Mouse (Mus musculus) T-cell, adult 2 months (primary cell): ENCODE measurements around the gene Lgi4.

Experiments used
- DNase-seq: peaks from one replicate; pipeline ENCODE4 v3.0.0; 2022; ENCODE audit warnings: low spot score

Gene Lgi4

DNA sequence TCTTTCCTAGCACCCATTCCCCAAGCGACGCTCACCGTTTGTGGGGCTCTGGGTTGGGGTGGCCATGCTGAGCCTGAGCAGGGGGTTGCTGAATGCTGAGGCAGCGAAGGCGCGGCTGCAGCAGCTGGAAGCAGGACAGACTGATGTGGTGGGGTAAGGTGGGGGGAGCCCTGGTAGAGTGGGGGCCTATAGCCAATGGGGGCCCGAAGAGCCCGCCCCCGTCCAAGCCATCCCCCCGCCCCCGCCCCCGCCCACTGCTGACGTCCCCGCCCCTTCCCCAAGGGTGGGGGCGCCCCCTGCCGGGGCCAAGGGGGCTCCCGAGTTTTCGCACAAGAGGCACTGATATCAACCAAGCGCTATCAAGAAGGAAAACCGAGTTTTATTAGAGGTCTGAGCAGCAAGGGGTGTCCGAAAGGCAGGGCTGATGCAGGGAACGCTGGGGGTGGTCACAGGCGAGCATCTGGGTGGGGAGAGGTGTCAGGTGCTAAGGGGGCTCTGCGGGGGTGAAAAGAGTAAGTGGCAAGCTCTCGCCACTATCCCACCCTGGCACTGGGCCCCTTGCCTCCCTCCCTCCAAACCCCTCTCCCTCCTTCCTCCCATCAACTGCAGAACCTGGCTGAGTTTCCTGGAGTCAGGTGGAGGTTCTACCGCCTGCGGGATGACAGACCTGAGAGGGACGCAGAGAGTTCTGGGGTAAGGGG, 7.7 kb upstream of the Lgi4 start, which contains the start of gene Fxyd7:
TSS of gene Fxyd7 (minus strand) at position 147 of the 701 bp plus-strand sequence.
- no peak for DNase-seq

- no peak for DNase-seq
These were observed 6.9 kb upstream of the Lgi4 start for GRCm38 (mm10) chr7:31052251-31052635.

DNA sequence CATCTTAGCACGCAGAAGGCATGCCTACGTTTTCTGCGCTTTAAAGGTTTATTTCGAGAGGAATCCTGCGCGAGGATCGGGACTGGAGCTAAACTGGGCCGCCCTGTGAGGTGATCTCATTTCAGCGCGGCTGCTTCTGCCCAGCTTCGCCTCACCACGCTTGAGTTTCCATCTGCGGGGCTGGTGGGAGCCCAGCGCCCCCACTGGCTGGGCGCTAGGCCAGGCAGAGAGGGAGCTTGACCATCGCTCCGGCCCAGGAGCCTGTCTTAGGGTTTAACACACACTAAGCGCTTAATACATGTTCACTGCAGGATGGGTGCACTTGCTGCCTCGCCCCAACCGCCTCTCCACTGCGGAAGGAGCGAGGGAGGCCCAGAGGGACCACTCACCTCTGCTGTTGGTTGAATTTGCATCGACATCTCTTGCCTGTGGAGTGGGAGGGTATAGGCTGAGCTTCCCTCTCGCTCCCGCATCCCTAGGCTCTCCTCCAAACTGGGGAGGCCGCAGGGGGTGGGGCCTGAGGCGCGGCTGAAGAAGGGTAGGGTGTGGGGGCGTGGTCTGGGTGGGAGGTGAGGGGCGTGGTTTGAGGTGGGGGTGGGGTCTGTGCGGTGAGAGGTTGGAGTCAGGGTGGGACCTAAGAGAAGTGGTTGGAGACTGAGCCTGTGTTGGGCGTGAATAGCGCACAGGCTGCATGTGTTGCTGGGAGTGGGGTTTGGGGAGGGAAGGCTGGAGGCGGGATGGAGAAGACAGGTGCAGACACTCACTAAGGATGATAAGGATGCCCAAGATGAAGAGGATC, 6.3 kb upstream of the Lgi4 start:
- no peak for DNase-seq

GRCm38 (mm10) chr7:31053882-31054447, 5.2 kb upstream of the Lgi4 start:
- DNase-seq = no peak

DNA sequence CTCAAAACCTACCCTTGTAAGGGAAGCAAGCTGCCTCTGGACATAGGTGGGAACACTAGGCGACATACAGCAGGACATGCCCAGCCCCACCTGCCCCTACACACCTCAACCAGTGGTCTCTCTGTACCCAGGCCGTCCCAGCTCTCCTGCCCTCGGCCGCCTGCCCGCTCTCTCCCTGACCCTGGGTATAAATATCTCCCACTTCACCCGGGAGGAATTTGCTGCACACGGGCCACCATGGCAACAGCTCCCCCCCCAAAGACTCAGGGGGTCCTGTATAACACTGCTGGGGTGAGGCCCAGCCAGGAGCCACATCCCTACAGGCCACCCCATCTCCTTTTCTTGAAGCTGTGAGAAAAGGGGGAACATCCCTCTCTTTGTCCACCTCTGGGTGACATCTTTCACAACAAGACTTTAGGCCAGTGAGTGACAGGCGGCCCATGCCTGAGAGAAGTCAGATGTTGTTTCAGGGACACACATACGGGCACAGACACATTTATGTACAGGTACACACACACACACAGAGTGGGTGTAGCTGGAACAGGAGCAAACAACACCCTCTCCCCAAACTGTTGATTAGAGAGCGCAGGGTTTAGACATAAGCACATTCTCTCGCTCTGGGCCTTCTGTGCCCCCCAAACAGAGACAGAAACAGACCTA, 4.4 kb upstream of the Lgi4 start:
- DNase-seq = no peak

GRCm38 (mm10) chr7:31055354-31055824, 3.8 kb upstream of the Lgi4 start:
- DNase-seq = no peak

DNA sequence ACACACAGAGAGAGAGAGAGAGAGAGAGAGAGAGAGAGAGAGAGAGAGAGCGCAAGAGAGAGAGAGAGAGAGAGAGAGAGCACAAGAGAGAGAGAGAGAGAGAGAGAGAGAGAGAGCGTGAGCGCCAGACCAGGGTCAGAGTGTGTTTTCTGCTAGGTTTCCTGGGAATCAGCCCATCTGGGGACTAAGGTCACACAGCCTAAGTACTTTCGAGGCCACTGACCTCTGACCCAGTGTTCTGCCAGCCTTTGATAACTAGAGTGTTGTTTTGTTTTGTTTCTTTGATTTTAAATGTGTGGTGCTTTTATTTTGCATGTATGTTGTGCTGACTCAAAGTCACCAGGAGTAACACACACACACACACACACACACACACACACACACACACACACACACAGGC, 3.3 kb upstream of the Lgi4 start:
- no peak for DNase-seq

GRCm38 (mm10) chr7:31056448-31056847, 2.7 kb upstream of the Lgi4 start:
- no peak for DNase-seq

- no peak for DNase-seq
These were observed 2.1 kb upstream of the Lgi4 start, which contains the start of gene Fxyd1 for GRCm38 (mm10) chr7:31057071-31057470. TSS of gene Fxyd1 (minus strand) at chr7:31057199.

GRCm38 (mm10) chr7:31057730-31058129, 1.4 kb upstream of the Lgi4 start:
- DNase-seq = no peak

GRCm38 (mm10) chr7:31058211-31058610, 931 bp upstream of the Lgi4 start:
- DNase-seq = no peak

DNA sequence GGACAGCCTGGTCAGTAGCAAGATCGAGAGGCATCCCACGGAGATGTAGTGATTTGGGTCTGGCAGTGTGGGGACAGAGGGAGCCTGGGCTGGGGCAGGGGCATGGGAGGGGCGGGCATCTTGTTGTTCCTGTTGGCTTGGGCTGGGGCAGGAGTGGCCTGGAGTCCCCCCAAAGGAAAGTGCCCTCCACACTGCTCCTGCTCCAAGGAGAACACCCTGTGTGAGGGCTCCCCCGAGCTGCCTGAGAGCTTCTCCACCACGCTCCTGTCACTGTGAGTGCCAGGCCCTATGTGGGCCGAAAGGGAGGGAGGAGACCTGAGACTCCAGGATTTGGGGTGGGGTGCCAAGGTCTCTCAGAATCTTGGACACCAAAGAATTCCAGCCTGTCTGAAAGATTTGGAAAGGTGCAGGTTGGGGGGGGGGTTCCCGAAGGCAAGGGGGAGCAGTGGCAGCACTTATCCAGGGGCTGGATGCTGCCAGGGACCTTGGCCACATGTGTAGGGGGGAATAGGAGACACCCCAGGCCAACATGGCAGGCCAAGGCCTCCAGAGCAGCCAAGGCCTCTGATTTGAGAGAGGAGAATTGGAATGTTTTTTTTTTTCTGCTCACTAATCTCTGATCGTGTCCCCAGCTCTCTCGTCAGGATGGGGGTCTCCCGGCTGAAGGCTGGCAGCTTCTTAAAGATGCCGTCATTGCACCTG, 928 bp downstream of the Lgi4 start:
- DNase-seq = no peak

GRCm38 (mm10) chr7:31060621-31061010, 1.5 kb downstream of the Lgi4 start:
- DNase-seq = no peak

DNA sequence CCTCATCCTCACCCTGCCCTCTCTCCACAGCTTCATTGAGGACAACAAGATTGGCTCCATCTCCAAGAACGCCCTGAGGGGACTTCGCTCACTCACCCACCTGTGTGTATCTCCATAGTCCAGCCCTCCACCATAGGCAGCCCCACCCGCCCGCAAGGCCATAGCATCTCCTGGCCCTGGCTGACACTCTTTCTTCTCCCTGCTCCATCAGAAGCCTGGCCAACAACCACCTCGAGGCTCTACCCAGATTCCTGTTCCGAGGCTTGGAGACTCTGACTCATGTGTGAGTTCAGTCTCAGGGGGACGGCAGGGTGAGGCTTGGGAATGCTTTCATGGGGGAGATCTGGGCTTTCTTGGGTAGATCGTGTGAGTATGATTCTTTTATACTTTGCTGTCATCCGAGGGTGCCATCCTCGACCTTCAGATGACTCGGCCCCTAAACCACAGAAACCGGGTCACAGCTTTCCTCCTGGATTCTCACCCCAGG, 4.0 kb downstream of the Lgi4 start:
- no peak for DNase-seq

DNA sequence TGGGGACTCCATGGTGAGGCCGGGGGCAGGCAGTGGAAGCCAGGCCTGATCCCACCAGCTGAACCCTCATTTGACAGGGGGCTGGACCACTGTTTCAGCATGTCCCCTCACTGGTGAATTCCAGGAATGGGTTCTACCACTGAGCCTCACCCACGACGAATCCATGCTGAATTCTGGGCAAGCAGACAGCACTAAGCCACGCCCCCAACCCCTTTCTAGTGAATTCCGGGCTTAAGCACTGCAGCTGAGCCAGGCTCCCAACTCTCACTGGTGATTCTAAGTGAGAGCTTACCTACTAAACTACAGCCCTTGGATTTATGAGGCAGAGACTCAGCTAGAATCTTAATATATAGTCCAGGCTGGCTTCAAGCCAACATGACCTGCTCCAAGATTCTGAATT, 8.7 kb downstream of the Lgi4 start:
- no peak for DNase-seq

- DNase-seq = no peak
These were observed 10.3 kb downstream of the Lgi4 start for GRCm38 (mm10) chr7:31069491-31069890.

DNA sequence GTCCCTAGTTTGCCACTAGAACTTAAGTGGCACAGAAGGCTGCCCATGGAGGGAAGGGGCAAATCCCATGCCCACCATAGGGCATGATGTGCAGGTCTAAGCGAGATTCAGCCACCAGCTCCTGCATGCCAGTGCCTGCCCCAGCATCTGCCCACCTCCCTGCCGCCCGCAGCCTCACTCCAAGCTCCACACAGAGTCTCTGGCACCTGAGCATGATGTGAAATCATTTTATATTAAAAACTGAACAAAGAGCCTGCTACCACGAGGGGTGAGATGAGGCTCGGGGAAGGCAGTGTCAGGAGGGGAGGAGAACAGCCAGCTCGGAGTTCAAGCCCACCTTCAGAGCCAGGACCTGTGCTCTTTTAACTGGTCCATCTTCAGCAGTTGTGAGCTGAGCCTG, 11.2 kb downstream of the Lgi4 start:
- DNase-seq = no peak

DNA sequence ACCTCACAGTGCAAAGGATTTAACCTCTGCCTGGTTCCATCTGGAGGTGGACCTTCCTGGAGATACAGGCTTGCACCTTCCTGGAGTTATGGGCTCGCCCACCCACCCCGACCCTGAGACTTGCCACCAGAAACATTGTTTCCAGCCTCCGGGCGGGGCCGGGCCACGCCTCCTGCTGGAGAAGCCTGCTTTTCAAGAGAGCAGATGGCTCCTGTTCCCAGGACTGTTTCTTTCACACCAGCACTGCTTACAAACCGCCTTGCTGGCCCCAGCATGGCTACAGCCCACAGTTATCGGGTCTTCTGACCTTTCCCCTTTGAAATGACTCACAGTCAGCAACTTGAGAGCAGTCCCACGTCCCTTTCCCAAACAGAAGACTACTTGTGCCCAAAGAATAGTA, 13.2 kb downstream of the Lgi4 start:
- DNase-seq = no peak

DNA sequence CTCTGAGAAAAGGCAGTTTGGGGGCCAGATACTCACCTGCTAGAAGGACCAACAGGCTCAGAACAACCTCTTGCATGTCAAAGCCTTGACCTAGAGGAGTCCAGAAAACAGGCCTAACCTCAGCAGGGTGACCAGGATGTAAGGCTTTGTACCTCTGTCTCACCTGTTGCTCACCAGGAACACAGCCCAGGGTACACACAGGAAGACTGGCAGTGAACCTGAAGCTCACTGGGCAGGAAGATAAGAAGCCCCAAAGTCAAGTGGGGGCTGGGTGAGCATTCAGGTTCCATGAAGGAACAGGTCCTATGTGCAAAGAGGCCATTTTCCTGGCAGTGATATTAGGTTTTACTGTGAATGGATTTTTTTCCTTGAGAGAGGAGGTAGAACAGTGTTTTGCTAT, 14.4 kb downstream of the Lgi4 start:
- DNase-seq = no peak

GRCm38 (mm10) chr7:31074061-31074712, 15.0 kb downstream of the Lgi4 start:
- DNase-seq = no peak

- no peak for DNase-seq
These were observed 15.5 kb downstream of the Lgi4 start for GRCm38 (mm10) chr7:31074713-31075069.
